Mouse (Mus musculus) lung, embryonic 14.5 days (tissue): ENCODE measurements around the gene Mthfd2. TPM values are rescaled to one million over a fixed set of nuclear protein-coding genes. Genes with fewer than 3 reads are reported as not detected.

Experiments used
- ATAC-seq: fragments of 200-750 bp; cut with Nextera tagmentation; 2 replicates; pipeline ENCODE4 v1.8.0; 2017; ENCODE audit warnings: mild to moderate bottlenecking, moderate TSS enrichment, moderate library complexity; ENCODE audit not compliant: insufficient read depth
- DNase-seq: peaks from one replicate; pipeline ENCODE4 v3.0.0-alpha.2; 2015
- H3K27ac ChIP-seq: fragments of 300-500 bp; sonication (generic); 2 replicates; pipeline ENCODE4 v1.5.1; 2014; ENCODE audit warnings: low read depth, mild to moderate bottlenecking, moderate library complexity
- H3K27me3 ChIP-seq: fragments of 300-500 bp; sonication (generic); 2 replicates; pipeline ENCODE4 v1.6.1; 2014; ENCODE audit warnings: low read length, control low read depth; ENCODE audit not compliant: insufficient read depth
- H3K36me3 ChIP-seq: fragments of 300-500 bp; sonication (generic); 2 replicates; pipeline ENCODE4 v1.6.1; 2014; ENCODE audit warnings: control low read depth; ENCODE audit not compliant: insufficient read depth
- H3K4me1 ChIP-seq: fragments of 300-500 bp; sonication (generic); 2 replicates; pipeline ENCODE4 v1.6.1; 2014; ENCODE audit warnings: antibody characterized with exemption, control low read depth; ENCODE audit not compliant: insufficient read depth
- H3K4me2 ChIP-seq: fragments of 300-500 bp; sonication (generic); 2 replicates; pipeline ENCODE4 v1.6.1; 2014; ENCODE audit warnings: mild to moderate bottlenecking
- H3K4me3 ChIP-seq: fragments of 300-500 bp; sonication (generic); 2 replicates; pipeline ENCODE4 v1.5.1; 2014; ENCODE audit warnings: low read depth, low read length
- H3K9ac ChIP-seq: fragments of 300-500 bp; sonication (generic); 2 replicates; pipeline ENCODE4 v1.6.1; 2014
- H3K9me3 ChIP-seq: fragments of 300-500 bp; sonication (generic); 2 replicates; pipeline ENCODE4 v1.6.1; 2016; ENCODE audit warnings: low read depth, low read length, control low read depth
- CTCF ChIP-seq: IDR thresholded peaks from 2 replicates; pipeline ENCODE4 v1.5.1; 2016; ENCODE audit warnings: antibody characterized with exemption, low read depth
- WGBS: fragments of 180-500 bp; shearing (Covaris S2); extraction: QIAGEN DNeasy Blood & Tissue Kit; methylation state at CpG from one replicate; pipeline ENCODE4 v1.1.7; 2014; 5-methylcytosine and 5-hydroxymethylcytosine counted together
- polyA plus RNA-seq: library from polyadenylated mRNA; unstranded; fragments of >200 nt; fragmentation: Nextera tagmentation; extraction: Ambion mirVana; gene quantifications from 2 replicates; pipeline ENCODE4 v1.2.1, GENCODE M21; 2014

Gene Mthfd2
- polyA plus RNA-seq, 1 experiment from 2014 or later = 47.3 TPM

GRCm38 (mm10) chr6:83300447-83301229 lies 25.1 kb downstream of the Mthfd2 start:
- ATAC-seq = no peak
- H3K27ac ChIP-seq = no peak overlapping the region

GRCm38 (mm10) chr6:83280256-83280955 lies 45.3 kb downstream of the Mthfd2 start:
- Histone ChIP-seq H3K9me3 (peaks cover 2% of the 10 kb centered on the region; the same call in 1 of the 2 replicates), H3K27ac (no peak overlapping the region), H3K9ac (no peak overlapping the region), H3K27me3 (no peaks in the 10 kb centered on the region), H3K36me3 (no peaks in the 10 kb centered on the region), H3K4me3 (no peak overlapping the region), H3K4me1 (no peaks in the 10 kb centered on the region), H3K4me2 (no peak overlapping the region)
- WGBS = 79% methylated on average over 8 of the region's 8 CpGs
- TF ChIP-seq CTCF = peak; percentile 70
- DNase-seq (peak; percentile 18), ATAC-seq (no peak)

More at GRCm38 (mm10) chr6:83300447-83301229, 25.1 kb downstream of the Mthfd2 start:
- Histone ChIP-seq H3K4me1 (no peaks in the 10 kb centered on the region), H3K4me3 (no peak overlapping the region), H3K9ac (no peak overlapping the region), H3K27me3 (no peaks in the 10 kb centered on the region), H3K36me3 (peaks cover 10% of the 10 kb centered on the region), H3K4me2 (no peak overlapping the region), H3K9me3 (no peaks in the 10 kb centered on the region)
- no peak for DNase-seq
- TF ChIP-seq CTCF = no peak
- 71% methylated on average over 7 of the region's 7 CpGs for WGBS

GRCm38 (mm10) chr6:83278881-83279280 lies 46.8 kb downstream of the Mthfd2 start:
- peak; percentile 63 for DNase-seq
- peak; percentile 63 for TF ChIP-seq CTCF
- no peak for ATAC-seq
- no peak overlapping the region for H3K4me2 ChIP-seq
- H3K36me3 ChIP-seq = no peaks in the 10 kb centered on the region
- H3K4me3 ChIP-seq = no peak overlapping the region
- H3K27ac ChIP-seq = no peak overlapping the region
- H3K9ac ChIP-seq = no peak overlapping the region
- H3K9me3 ChIP-seq = peaks cover 2% of the 10 kb centered on the region; the same call in 1 of the 2 replicates
- no peaks in the 10 kb centered on the region for H3K4me1 ChIP-seq
- H3K27me3 ChIP-seq = no peaks in the 10 kb centered on the region
- WGBS = 16% methylated on average over 2 of the region's 2 CpGs

- peaks cover 2% of the 10 kb centered on the region; the same call in 1 of the 2 replicates for H3K9me3 ChIP-seq
- no peak overlapping the region for H3K27ac ChIP-seq
- no peaks in the 10 kb centered on the region for H3K36me3 ChIP-seq
- H3K4me3 ChIP-seq = no peak overlapping the region
- no peak overlapping the region for H3K9ac ChIP-seq
- no peak for DNase-seq
- ATAC-seq = no peak
- no peak for TF ChIP-seq CTCF
- H3K27me3 ChIP-seq = no peaks in the 10 kb centered on the region
- H3K4me1 ChIP-seq = no peaks in the 10 kb centered on the region
- WGBS = 64% methylated on average over 13 of the region's 13 CpGs
- no peak overlapping the region for H3K4me2 ChIP-seq
Observed at GRCm38 (mm10) chr6:83277151-83277550, 48.6 kb downstream of the Mthfd2 start.

- no peak for DNase-seq
- Histone ChIP-seq H3K36me3 (no peaks in the 10 kb centered on the region), H3K4me3 (no peak overlapping the region), H3K4me2 (no peak overlapping the region), H3K27me3 (no peaks in the 10 kb centered on the region), H3K4me1 (no peaks in the 10 kb centered on the region), H3K9ac (no peak overlapping the region), H3K9me3 (no peaks in the 10 kb centered on the region), H3K27ac (no peak overlapping the region)
- 85% methylated on average over 11 of the region's 11 CpGs for WGBS
- TF ChIP-seq CTCF = no peak
- no peak for ATAC-seq
Observed at GRCm38 (mm10) chr6:83273733-83274132, 52.0 kb downstream of the Mthfd2 start.

- Histone ChIP-seq H3K4me2 (peak overlapping the region; percentile 63), H3K27me3 (no peaks in the 10 kb centered on the region), H3K27ac (peak overlapping the region; percentile 67), H3K36me3 (no peaks in the 10 kb centered on the region), H3K4me1 (no peaks in the 10 kb centered on the region), H3K9me3 (no peaks in the 10 kb centered on the region), H3K9ac (peak overlapping the region; percentile 58), H3K4me3 (peak overlapping the region; percentile 50)
- TF ChIP-seq CTCF = peak; percentile 79
- WGBS = under 1% methylated on average over 28 of the region's 28 CpGs
- DNase-seq (peak; percentile 92), ATAC-seq (peak; percentile 95)
Observed at GRCm38 (mm10) chr6:83268144-83269010, 57.3 kb downstream of the Mthfd2 start.
